Mouse (Mus musculus) heart, adult 2 months (tissue): Measurements from ENCODE around the gene Uts2.

ENCODE experiments used
- EP300 ChIP-seq: fragments of 200-500 bp; IDR thresholded peaks from 2 replicates; pipeline ENCODE4 v1.6.1; 2011; ENCODE audit warnings: low read depth, low read length, control low read depth; ENCODE audit not compliant: insufficient read depth
- POLR2A ChIP-seq: fragments of 200-500 bp; IDR thresholded peaks from 2 replicates; pipeline ENCODE4 v1.6.1; 2011; ENCODE audit warnings: mild to moderate bottlenecking, low read depth, low read length, control low read depth; ENCODE audit not compliant: insufficient read depth

DNA sequence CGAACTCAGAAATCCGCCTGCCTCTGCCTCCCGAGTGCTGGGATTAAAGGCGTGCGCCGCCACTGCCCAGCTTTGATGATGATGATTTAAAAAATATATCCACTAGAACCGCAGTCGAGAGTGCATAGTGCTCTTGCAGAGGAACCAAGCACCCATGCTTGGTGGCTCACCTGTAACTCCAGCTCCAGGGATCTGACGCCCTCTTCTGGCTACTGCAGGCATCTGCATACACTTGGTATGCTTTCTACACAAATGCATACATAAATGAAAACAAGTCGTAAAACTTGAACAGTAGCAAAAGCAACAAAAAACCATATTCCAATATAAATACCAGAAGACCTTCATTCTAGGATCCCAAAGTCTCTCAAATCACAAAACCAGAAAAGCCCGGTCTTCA lies 31.3 kb upstream of the Uts2 start:
- no peak for TF ChIP-seq EP300
- TF ChIP-seq POLR2A, result no peak
